Mouse (Mus musculus) A20 (cell line): ENCODE results near the gene Gm45717.
"Not testable (repeated sequence)": the region's sequence is repeated elsewhere in the genome, so short reads cannot be mapped to it uniquely, and the experiment has no call there.

Source experiments
- DNase-seq: peaks from one replicate; pipeline ENCODE4 v3.0.0-alpha.2; 2011; ENCODE audit warnings: low read depth, low spot score

The Gm45717 gene

GRCm38 (mm10) chr7:140955758-140956555 is at the start of gene Gm45717, which contains the start of gene Ifitm2:
Gene Gm45717, minus strand, starts transcription at chr7:140955937.
Gene Ifitm2, minus strand, starts transcription at chr7:140955987.
- DNase-seq = no peak

- no peak for DNase-seq
These were observed 47.7 kb upstream of the Gm45717 start for GRCm38 (mm10) chr7:141003248-141004010.

GRCm38 (mm10) chr7:141000881-141001708 is 45.4 kb upstream of the Gm45717 start:
- DNase-seq = peak; percentile 95

- DNase-seq = peak; percentile 92
These were observed 43.3 kb upstream of the Gm45717 start for GRCm38 (mm10) chr7:140998853-140999700.

- DNase-seq = peak; percentile 80
These were observed 42.1 kb upstream of the Gm45717 start for GRCm38 (mm10) chr7:140997817-140998216.

GRCm38 (mm10) chr7:140991117-140991689 is 35.5 kb upstream of the Gm45717 start:
- no peak for DNase-seq

GRCm38 (mm10) chr7:140990622-140991021 is 34.9 kb upstream of the Gm45717 start:
- DNase-seq = no peak

GRCm38 (mm10) chr7:140990185-140990584 is 34.4 kb upstream of the Gm45717 start:
- no peak for DNase-seq

- DNase-seq = no peak
These were observed 33.3 kb upstream of the Gm45717 start for GRCm38 (mm10) chr7:140989022-140989421.

GRCm38 (mm10) chr7:140987182-140988138 is 31.7 kb upstream of the Gm45717 start:
- peak; percentile 86 for DNase-seq

- no peak for DNase-seq
These were observed 27.2 kb upstream of the Gm45717 start for GRCm38 (mm10) chr7:140982971-140983370.

- DNase-seq = no peak
These were observed 26.0 kb upstream of the Gm45717 start for GRCm38 (mm10) chr7:140981704-140982103.

GRCm38 (mm10) chr7:140976720-140977119 is 21.0 kb upstream of the Gm45717 start:
- DNase-seq = not testable (repeated sequence)

GRCm38 (mm10) chr7:140975465-140975864 is 19.7 kb upstream of the Gm45717 start:
- DNase-seq = no peak

GRCm38 (mm10) chr7:140974940-140975339 is 19.2 kb upstream of the Gm45717 start:
- no peak for DNase-seq

GRCm38 (mm10) chr7:140973396-140974165 is 17.8 kb upstream of the Gm45717 start:
- DNase-seq = no peak

GRCm38 (mm10) chr7:140971479-140972171 is 15.9 kb upstream of the Gm45717 start:
- peak; percentile 36 for DNase-seq

GRCm38 (mm10) chr7:140970931-140971330 is 15.2 kb upstream of the Gm45717 start:
- DNase-seq = no peak
